Mouse (Mus musculus): ENCODE data around the gene Zmiz2.
A peak's percentile ranks its signal among the peaks of the same experiment; 100 is the strongest.
"Not testable (repeated sequence)": the region's sequence is repeated elsewhere in the genome, so short reads cannot be mapped to it uniquely, and the experiment has no call there.

Gene Zmiz2

GRCm38 (mm10) chr11:6388726-6389413, at the start of gene Zmiz2:
Gene Zmiz2, plus strand, starts transcription at chr11:6389074.
- DNase-seq (ENCODE audit: low spot score in 2 of 2) = peak; percentile 81 to 95

DNA sequence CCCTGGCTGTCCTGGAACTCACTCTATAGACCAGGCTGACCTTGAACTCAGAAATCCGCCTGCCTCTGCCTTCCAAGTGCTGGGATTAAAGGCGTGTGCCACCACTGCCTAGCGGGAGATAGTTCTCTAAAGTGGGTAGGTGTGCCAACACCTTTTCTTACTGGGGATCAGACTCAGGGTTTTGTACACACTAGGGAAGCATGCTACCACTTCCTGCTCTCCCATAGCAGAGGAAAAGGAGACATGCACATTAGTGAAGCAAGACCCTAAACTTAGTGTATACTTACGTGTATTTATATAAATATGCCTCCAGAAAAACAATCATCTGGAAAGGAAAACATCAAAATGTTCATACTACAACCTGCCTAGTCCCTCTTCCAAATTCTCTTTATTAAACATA, 42.9 kb upstream of the Zmiz2 start:
- DNase-seq (ENCODE audit: low spot score in 2 of 2) = no peak

GRCm38 (mm10) chr11:6346966-6347365, 41.9 kb upstream of the Zmiz2 start:
- no peak for DNase-seq (ENCODE audit: low spot score in 2 of 2)

GRCm38 (mm10) chr11:6348681-6349200, 40.1 kb upstream of the Zmiz2 start:
- peak in 1 of 2 experiments; percentile 32 for DNase-seq (ENCODE audit: low spot score in 2 of 2)

DNA sequence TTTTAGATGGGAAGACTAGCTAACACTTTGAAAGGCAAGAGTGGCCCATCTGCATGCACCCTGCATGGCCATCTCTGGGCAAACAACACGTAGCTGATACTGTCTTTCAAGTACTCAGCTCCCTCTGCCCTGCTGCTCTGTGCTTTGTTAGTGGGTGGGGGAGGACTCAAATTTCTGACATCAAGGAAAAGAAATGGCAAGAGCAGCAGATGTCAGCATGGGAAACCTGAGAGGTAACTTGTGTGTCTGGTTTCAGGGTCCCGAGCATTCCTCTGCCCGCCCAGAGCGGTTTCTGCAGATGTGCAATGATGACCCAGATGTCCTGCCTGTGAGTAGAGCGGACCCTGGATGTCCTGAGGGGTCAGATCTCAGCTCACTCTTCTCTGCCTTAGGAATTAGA, 39.3 kb upstream of the Zmiz2 start:
- no peak for DNase-seq (ENCODE audit: low spot score in 2 of 2)

GRCm38 (mm10) chr11:6355106-6355505, 33.8 kb upstream of the Zmiz2 start:
- no peak for DNase-seq (ENCODE audit: low spot score in 2 of 2)

DNA sequence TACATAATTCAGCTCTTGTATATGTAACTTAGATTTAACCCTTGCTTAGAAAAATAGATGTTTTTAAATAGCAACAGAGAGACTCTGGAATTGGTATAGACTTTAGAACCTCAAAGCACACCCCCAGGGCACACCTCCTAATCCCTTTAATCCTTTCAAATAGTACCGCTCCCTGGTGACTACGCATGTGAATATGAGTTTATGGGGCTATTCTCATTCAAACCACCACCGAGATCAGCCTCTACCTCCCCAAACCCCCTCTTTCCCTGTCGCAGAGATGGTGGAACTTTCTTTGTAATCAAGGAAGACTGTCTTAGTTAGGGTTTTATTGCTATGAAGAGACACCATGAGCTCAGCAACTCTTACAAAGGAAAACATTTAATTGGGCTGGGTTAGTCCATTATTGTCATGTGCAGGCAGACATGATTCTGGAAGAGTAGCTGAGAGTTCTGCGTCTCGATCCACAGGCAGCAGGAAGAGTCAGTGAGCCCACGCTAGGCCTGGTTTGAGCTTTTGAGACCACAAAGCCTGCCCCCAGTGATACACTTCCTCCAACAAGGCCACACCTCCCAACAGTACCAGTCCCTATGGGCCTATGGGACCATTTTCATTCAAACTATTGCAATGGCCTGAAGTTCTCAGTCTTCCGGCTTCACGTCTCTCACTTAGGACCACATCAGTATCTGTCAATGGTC, 24.1 kb upstream of the Zmiz2 start:
- DNase-seq (ENCODE audit: low spot score in 2 of 2) = no peak

- peak in 1 of 2 experiments; percentile 67 for DNase-seq (ENCODE audit: low spot score in 2 of 2)
Measured at GRCm38 (mm10) chr11:6365885-6366284, 23.0 kb upstream of the Zmiz2 start.

- no peak for DNase-seq (ENCODE audit: low spot score in 2 of 2)
Measured at GRCm38 (mm10) chr11:6366434-6366833, 22.4 kb upstream of the Zmiz2 start.

GRCm38 (mm10) chr11:6367156-6367555, 21.7 kb upstream of the Zmiz2 start:
- DNase-seq (ENCODE audit: low spot score in 2 of 2) = no peak

DNA sequence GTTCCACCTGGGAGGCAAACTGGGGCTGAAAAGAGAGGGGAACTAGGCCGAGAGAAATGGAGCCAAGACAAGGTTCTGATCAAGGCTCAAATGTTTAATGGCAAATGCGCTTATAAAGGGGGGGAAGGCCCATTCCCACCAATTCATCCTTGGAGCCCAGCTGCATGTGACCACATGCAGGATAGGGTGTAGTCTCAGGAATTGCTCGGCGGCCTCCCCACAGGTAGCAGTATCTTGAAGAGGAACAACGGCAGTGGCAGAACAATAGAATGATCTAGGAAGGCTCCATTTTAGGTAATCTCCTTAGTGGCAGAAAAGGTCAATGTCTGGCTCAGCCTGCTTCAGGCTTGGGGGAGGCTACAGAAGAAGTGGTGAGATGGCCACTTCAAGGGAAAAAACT, 20.9 kb upstream of the Zmiz2 start:
- DNase-seq (ENCODE audit: low spot score in 2 of 2) = not testable (repeated sequence)

- DNase-seq (ENCODE audit: low spot score in 2 of 2) = no peak
Measured at GRCm38 (mm10) chr11:6371376-6372155, 17.3 kb upstream of the Zmiz2 start.

GRCm38 (mm10) chr11:6372784-6373183, 16.1 kb upstream of the Zmiz2 start:
- DNase-seq (ENCODE audit: low spot score in 2 of 2) = no peak

DNA sequence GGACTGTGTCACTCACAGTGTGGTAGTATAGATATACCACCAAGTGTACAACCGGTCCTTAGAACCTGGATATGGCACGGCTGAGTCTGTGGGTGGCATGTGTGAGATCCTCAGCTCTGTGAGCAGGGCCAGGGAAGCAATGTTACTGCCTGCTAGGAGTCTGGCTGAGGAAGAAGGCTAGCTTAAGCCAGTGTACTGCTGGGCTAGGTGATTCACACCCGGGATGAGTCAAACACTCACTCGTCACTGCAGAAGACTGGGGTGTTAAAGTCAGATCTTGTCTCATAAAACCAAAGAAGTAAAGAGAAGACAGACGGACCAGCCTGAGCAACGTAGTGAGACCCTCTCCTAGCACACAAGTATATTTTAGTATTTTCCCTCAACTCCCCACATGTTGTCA, 8.0 kb upstream of the Zmiz2 start:
- no peak for DNase-seq (ENCODE audit: low spot score in 2 of 2)

DNA sequence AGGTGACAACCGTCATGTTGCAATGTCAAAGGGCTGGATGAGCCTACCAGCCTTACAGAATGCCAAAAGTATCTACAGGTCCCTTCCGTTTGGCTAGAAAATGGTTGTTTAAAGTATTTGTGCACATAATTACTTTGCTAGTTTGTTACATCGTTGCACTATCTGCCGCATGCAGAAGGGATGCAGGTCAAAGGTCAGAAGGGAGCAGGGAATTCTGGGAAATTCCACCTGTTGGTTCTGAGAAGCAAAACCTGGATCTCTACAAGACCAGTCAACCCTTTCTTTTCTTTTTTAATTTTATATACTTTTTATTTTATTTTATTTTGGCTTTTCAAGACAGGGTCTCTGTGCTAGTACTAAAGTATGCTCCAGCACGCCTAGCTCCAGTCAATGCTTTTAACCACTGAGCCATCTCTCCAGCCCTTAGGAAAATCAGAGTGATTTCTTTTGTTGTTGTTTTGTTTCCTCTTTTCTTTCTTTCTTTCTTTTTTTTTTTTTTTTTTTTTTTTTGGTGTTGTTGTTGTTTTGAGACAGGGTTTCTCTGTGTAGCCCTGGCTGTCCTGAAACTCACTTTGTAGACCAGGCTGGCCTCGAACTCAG, 648 bp upstream of the Zmiz2 start:
- no peak for DNase-seq (ENCODE audit: low spot score in 2 of 2)

DNA sequence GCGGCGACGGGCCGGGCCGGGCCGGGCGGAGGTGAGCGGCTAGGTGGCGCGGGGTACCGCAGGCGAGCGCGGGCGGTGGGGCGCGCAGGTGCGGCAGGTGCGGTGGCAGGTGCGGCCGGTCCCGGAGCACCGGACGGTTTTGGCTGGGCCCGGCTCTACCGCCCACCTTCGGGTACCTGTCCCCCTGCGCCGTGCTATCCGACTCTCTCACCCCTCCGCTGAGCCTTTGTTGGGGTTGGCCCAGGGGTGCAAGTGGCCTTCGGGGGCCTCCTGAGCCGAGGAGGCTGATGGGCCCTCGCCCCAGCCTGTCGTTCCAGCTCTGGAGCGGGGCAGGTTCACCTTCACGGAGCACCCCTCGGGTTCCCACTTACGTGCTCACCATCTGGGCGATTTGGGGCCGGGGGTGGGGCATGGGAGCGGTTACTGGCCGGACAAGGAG, 628 bp downstream of the Zmiz2 start:
- DNase-seq (ENCODE audit: low spot score in 2 of 2) = no peak

GRCm38 (mm10) chr11:6390376-6391053, 1.6 kb downstream of the Zmiz2 start:
- no peak for DNase-seq (ENCODE audit: low spot score in 2 of 2)

DNA sequence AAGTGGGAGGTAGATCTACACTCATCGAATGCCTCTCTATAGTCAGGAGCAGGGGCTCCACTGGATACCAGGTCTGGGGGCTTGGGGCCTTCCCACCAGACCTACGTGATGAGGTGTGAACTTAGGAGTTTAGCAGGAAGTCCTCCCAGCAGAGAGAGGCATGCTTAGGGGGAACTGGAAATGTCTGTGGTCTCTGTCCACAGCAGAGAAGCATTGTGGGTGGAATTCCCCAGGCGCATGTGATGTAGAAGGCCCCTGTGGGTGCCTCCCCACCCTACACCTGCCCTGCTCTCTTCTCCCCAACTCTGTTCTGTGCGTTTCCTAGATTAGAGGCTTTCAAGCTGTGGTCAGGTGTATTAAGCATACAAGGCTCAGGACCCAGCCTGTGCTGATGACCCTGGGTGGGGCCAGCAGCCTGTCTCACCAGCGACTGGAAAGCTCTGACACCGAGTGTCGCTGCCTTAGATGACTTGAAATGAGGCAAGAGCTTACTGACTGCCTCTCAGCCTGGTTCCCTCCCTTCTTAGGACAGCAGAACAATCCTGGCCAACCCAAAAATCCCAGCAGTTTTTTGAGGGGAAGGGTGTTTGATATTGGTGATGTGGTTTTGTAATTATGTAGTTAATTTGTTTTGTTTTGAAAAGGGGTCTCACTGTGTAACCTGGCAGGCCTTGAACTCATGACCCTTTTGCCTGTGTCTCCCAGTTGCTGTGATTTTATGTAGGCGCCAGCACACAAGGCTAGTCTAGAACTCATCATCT, 2.8 kb downstream of the Zmiz2 start:
- DNase-seq (ENCODE audit: low spot score in 2 of 2) = no peak

GRCm38 (mm10) chr11:6392857-6393256, 4.0 kb downstream of the Zmiz2 start:
- DNase-seq (ENCODE audit: low spot score in 2 of 2) = no peak

- DNase-seq (ENCODE audit: low spot score in 2 of 2) = peak in 1 of 2 experiments; percentile 52
Measured at GRCm38 (mm10) chr11:6393866-6394265, 5.0 kb downstream of the Zmiz2 start.

DNA sequence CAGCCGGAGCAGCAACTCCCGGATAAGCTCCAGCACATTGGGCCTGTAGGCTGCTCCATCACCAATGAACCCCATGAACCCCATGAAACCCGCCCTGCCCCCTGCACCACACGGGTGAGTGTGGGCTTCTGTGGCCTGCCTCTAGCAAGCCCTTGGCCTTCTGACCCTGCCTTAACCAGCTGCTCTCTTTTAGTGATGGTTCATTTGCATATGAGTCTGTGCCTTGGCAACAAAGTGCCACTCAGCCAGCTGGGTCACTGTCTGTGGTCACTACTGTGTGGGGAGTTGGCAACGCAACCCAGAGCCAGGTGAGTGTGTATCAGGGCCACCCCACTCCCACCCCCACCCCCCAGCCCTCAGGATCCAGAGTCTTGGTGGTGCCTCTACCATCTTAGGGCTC, 6.7 kb downstream of the Zmiz2 start:
- no peak for DNase-seq (ENCODE audit: low spot score in 2 of 2)

Measured in cerebellum, postnatal 4 days (tissue).